28 mouse cellular contexts compared by ENCODE assay signal in the genomic region with DNA sequence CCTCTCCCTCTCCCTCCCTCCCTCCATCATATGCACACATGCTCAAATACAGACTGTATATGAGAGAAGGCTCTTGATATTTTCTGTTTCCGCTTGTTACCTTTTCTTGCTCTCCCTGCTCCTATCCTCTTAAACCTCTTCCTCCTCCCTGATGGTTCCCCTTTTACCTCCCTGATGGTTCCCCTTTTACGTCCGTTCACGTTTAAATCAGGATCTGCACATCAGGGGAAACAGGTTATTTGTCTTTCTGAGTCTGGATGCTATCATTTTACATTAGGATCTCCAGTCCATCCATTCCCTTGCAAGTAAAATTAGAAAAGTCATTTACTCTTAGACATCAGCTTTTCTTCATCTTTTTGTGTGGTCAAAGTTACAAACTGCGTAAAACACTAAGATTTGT. TPM values are rescaled to one million over a fixed set of nuclear protein-coding genes. Genes with fewer than 3 reads are reported as not detected.
DNase-seq lines count a peak whose midpoint lies in the region; ATAC-seq and TF ChIP-seq lines count a peak whose summit lies in the region.
"Had no signal": no experiment of that assay in that cellular context is flagged by ENCODE, and none has a peak within 500 bp of the region (broad histone marks: within the 10 kb centered on the region; RNA-seq: fewer than 3 reads in every experiment).

No protein-coding gene starts in this region.

- DNase-seq in MEL (ENCODE audit: low read depth, low spot score): peak; percentile 80
- DNase-seq in heart, adult 18-20 months: no peak
- DNase-seq in left cerebral cortex, adult 18-20 months (ENCODE audit: low spot score in 2 of 2): no peak
- no peak for DNase-seq in cerebellum, postnatal 25 days
- DNase-seq: adrenal gland, adult 8-10 months; adrenal gland, postnatal 14 days; adrenal gland, postnatal 36 days; B cell, adult 2 months; cerebellum, adult 11-12 months; cerebellum, adult 2 months; cerebellum, adult 9-10 months; cerebellum, postnatal 10 days; cerebellum, postnatal 36 days; embryo, embryonic 11 days had no signal

- TF ChIP-seq EP300 in MEL (IDR thresholded peaks at IDR 0.05; ENCODE audit: low read depth in 1 of 2, low read length in 2 of 2): peak; percentile 62 to 78; a peak in 3 of 4 replicates

- no peak overlapping the region for H3K9ac ChIP-seq in MEL (ENCODE audit: control insufficient read depth, low read depth, low read length, poor library complexity, severe bottlenecking)
- H3K9ac ChIP-seq: embryonic facial prominence, embryonic 13.5 days; embryonic facial prominence, embryonic 15.5 days; forebrain, embryonic 12.5 days had no signal

- TF ChIP-seq POLR2A in MEL (IDR thresholded peaks at IDR 0.05; ENCODE audit: control insufficient read depth in 1 of 2, insufficient read depth in 1 of 2, low read depth in 1 of 2, low read length in 2 of 2, poor library complexity in 1 of 2): no peak

- H3K4me1 ChIP-seq in MEL (ENCODE audit: control insufficient read depth in 1 of 2, insufficient read depth in 2 of 2, low read length in 2 of 2): peaks cover 12 to 34% of the 10 kb centered on the region in 2 experiments
- H3K4me1 ChIP-seq: embryonic facial prominence, embryonic 13.5 days; embryonic facial prominence, embryonic 15.5 days had no signal

- H3K9me3 ChIP-seq in MEL (replicated peaks; ENCODE audit: insufficient read depth, low read length): no peaks in the 10 kb centered on the region
- H3K9me3 ChIP-seq: embryonic facial prominence, embryonic 13.5 days; embryonic facial prominence, embryonic 15.5 days; forebrain, embryonic 10.5 days; forebrain, embryonic 12.5 days; G1E had no signal

- TF ChIP-seq RAD21 in MEL (IDR thresholded peaks at IDR 0.05; ENCODE audit: low read depth, low read length): no peak

- no peak for TF ChIP-seq CTCF in MEL (IDR thresholded peaks at IDR 0.05 in 2 of 3, conservative IDR thresholded peaks at IDR 0.05 in 1 of 3; ENCODE audit: control insufficient read depth in 1 of 3, insufficient read depth in 1 of 3, low read depth in 2 of 3, low read length in 3 of 3, poor library complexity in 1 of 3, severe bottlenecking in 1 of 3)

- peak overlapping the region; percentile 19; the same call in 1 of the 2 replicates for H3K27ac ChIP-seq in MEL (ENCODE audit: control insufficient read depth, low read depth, low read length)
- H3K27ac ChIP-seq: embryonic facial prominence, embryonic 13.5 days; embryonic facial prominence, embryonic 15.5 days; forebrain, embryonic 10.5 days; forebrain, embryonic 12.5 days had no signal

- H3K36me3 ChIP-seq in MEL (ENCODE audit: control insufficient read depth in 1 of 2, insufficient read depth in 2 of 2, low read length in 2 of 2): peaks cover 0 to 28% of the 10 kb centered on the region in 2 experiments; a peak in 2 of 4 replicates
- H3K36me3 ChIP-seq: embryonic facial prominence, embryonic 13.5 days; embryonic facial prominence, embryonic 15.5 days; forebrain, embryonic 10.5 days; forebrain, embryonic 12.5 days; G1E had no signal

- ATAC-seq in common myeloid progenitor, adult 5-6 weeks (replicated peaks; ENCODE audit: low read depth, poor library complexity, severe bottlenecking): peak; percentile 15; the same call in 1 of the 2 replicates
- peak; percentile 20; the same call in 1 of the 2 replicates for ATAC-seq in megakaryocyte, adult 5-6 weeks (ENCODE audit: poor library complexity, severe bottlenecking)
- ATAC-seq: activated CD4-positive, CD25-positive, alpha-beta regulatory T cell, adult 4 months; CD4-positive, CD25-positive, alpha-beta regulatory T cell, adult 4 months; forebrain, embryonic 14.5 days; forebrain, embryonic 16.5 days; Patski had no signal

- H3K4me3 ChIP-seq in MEL (ENCODE audit: control insufficient read depth in 1 of 2, insufficient read depth in 1 of 2, low read depth in 2 of 2, low read length in 2 of 2): no peak overlapping the region
- H3K4me3 ChIP-seq: embryonic facial prominence, embryonic 13.5 days; embryonic facial prominence, embryonic 15.5 days; erythroblast, embryonic 14.5 days; forebrain, embryonic 10.5 days; forebrain, embryonic 12.5 days had no signal

- H3K79me2 ChIP-seq in MEL (ENCODE audit: control insufficient read depth, insufficient read depth, low read length, poor library complexity): no peaks in the 10 kb centered on the region

- H3K27me3 ChIP-seq in MEL (ENCODE audit: control insufficient read depth in 1 of 2, insufficient read depth in 2 of 2, low read length in 2 of 2): no peaks in the 10 kb centered on the region
- H3K27me3 ChIP-seq: CH12.LX; embryonic facial prominence, embryonic 13.5 days; embryonic facial prominence, embryonic 15.5 days; forebrain, embryonic 12.5 days; Patski had no signal

TF ChIP-seq in MEL, 35 proteins besides CTCF, POLR2A, EP300 and RAD21:
- no peak for TF ChIP-seq E2F4 (IDR thresholded peaks at IDR 0.05; ENCODE audit: borderline replicate concordance, low read depth, low read length)
- peak; percentile 52; the same call in 1 of the 2 replicates for TF ChIP-seq TCF12 (IDR thresholded peaks at IDR 0.05; ENCODE audit: low read depth, low read length)
- TF ChIP-seq JUND (IDR thresholded peaks at IDR 0.05; ENCODE audit: low read depth, low read length): no peak
- TF ChIP-seq USF1 (IDR thresholded peaks at IDR 0.05; ENCODE audit: low read depth, low read length): no peak
- no peak for TF ChIP-seq MAFK (IDR thresholded peaks at IDR 0.05; ENCODE audit: borderline replicate concordance, low read depth, low read length)
- no peak for TF ChIP-seq ZKSCAN1 (IDR thresholded peaks at IDR 0.05; ENCODE audit: low read depth, low read length)
- peak; percentile 31; the same call in 1 of the 2 replicates for TF ChIP-seq HCFC1 (IDR thresholded peaks at IDR 0.05; ENCODE audit: low read depth, low read length)
- TF ChIP-seq MXI1 (IDR thresholded peaks at IDR 0.05; ENCODE audit: low read depth, low read length): no peak
- TF ChIP-seq RCOR1 (IDR thresholded peaks at IDR 0.05; ENCODE audit: low read depth, low read length): peak; percentile 71
- TF ChIP-seq MEF2A (IDR thresholded peaks at IDR 0.05; ENCODE audit: extremely low read depth, insufficient replicate concordance, low read depth, low read length, poor library complexity, severe bottlenecking): no peak
- peak; percentile 23; the same call in 1 of the 2 replicates for TF ChIP-seq TAL1 (IDR thresholded peaks at IDR 0.05; ENCODE audit: low read length)
- TF ChIP-seq ETS1 (IDR thresholded peaks at IDR 0.05; ENCODE audit: low read depth, low read length): peak; percentile 45
- TF ChIP-seq ZNF384 (IDR thresholded peaks at IDR 0.05; ENCODE audit: low read depth, low read length): no peak
- no peak for TF ChIP-seq MYB (IDR thresholded peaks at IDR 0.05; ENCODE audit: low read depth, low read length)
- TF ChIP-seq POLR2AphosphoS2 (IDR thresholded peaks at IDR 0.05; ENCODE audit: low read length): no peak
- TF ChIP-seq SIN3A (IDR thresholded peaks at IDR 0.05; ENCODE audit: low read length): peak; percentile 47; the same call in 1 of the 2 replicates
- TF ChIP-seq GATA1 (IDR thresholded peaks at IDR 0.05; ENCODE audit: low read depth, low read length): peak; percentile 57; the same call in 1 of the 2 replicates
- no peak for TF ChIP-seq UBTF (IDR thresholded peaks at IDR 0.05; ENCODE audit: borderline replicate concordance, insufficient read depth, low read depth, low read length)
- TF ChIP-seq SMC3 (IDR thresholded peaks at IDR 0.05; ENCODE audit: low read depth, low read length): no peak
- peak; percentile 74; the same call in 1 of the 2 replicates for TF ChIP-seq BHLHE40 (IDR thresholded peaks at IDR 0.05; ENCODE audit: borderline replicate concordance, low read depth, low read length)

RNA-seq across cellular contexts. Expression of a gene that starts 5.9 kb away (rescaled TPM):
- 0.04 and 0.07 TPM in 2 replicates for total RNA-seq in MEL (2012; rRNA removed)
- under 1 TPM in 1 of 2 experiments, not detected in 1; 0.25 TPM for polyA plus RNA-seq in MEL (2012; ENCODE audit: insufficient read depth in 1 of 2, insufficient read length in 2 of 2, low read depth in 1 of 2, low replicate concordance in 2 of 2, missing spikeins in 1 of 2)
- 1.1 and 7.4 TPM in 2 replicates for total RNA-seq in common myeloid progenitor, adult 5-6 weeks (2017)
- total RNA-seq in megakaryocyte, adult 5-6 weeks (2015): 1.9 and 2.7 TPM in 2 replicates
- 1.2 and 1.5 TPM in 2 replicates for total RNA-seq in megakaryocyte, adult 5-6 weeks (2017)
- total RNA-seq in heart, adult 18-20 months (2021): 10 to 100 TPM; 16.4 to 18.8 TPM
- total RNA-seq in left cerebral cortex, adult 18-20 months (2021): 10 to 100 TPM; 11.5 to 18.6 TPM
- polyA plus RNA-seq: activated CD4-positive, CD25-positive, alpha-beta regulatory T cell, adult 4 months; CD4-positive, CD25-positive, alpha-beta regulatory T cell, adult 4 months; erythroblast, embryonic 14.5 days had no signal

RNA-seq across cellular contexts. Expression of a gene that starts 37.7 kb away (rescaled TPM):
- 1.5 and 4.9 TPM in 2 replicates for total RNA-seq in MEL (2012; rRNA removed)
- polyA plus RNA-seq in MEL (2012; ENCODE audit: insufficient read depth in 1 of 2, insufficient read length in 2 of 2, low read depth in 1 of 2, low replicate concordance in 2 of 2, missing spikeins in 1 of 2): 1 to 10 TPM in 1 of 2 experiments, not detected in 1; 3.1 TPM
- 0.55 TPM in 1 of 2 replicates, not detected in the other for total RNA-seq in common myeloid progenitor, adult 5-6 weeks (2017)
- total RNA-seq in megakaryocyte, adult 5-6 weeks (2015): 0.40 and 0.55 TPM in 2 replicates
- 0.73 and 1.0 TPM in 2 replicates for total RNA-seq in megakaryocyte, adult 5-6 weeks (2017)
- total RNA-seq in heart, adult 18-20 months (2021): 10 to 100 TPM in 1 of 2 experiments, 1 to 10 TPM in 1; 8.6 to 11.9 TPM
- 1 to 10 TPM; 4.2 to 7.1 TPM for total RNA-seq in left cerebral cortex, adult 18-20 months (2021)
- polyA plus RNA-seq: CD4-positive, CD25-positive, alpha-beta regulatory T cell, adult 4 months had no signal
